8 mouse cellular contexts compared by ENCODE assay signal in genomic region chr9:45827663-45828290, GRCm38 (mm10). TPM values are rescaled to one million over a fixed set of nuclear protein-coding genes. Genes with fewer than 3 reads are reported as not detected.
DNase-seq lines count a peak whose midpoint lies in the region; ATAC-seq lines count a peak whose summit lies in the region.

No protein-coding gene starts in this region.

- ATAC-seq in erythroblast, adult 5-6 weeks (replicated peaks; ENCODE audit: low FRiP score, poor library complexity, severe bottlenecking) = peak; percentile 18
- peak; percentile 34; the same call in 1 of the 2 replicates for ATAC-seq in hindbrain, embryonic 14.5 days (ENCODE audit: low FRiP score)
- peak; percentile 49 for ATAC-seq in stomach, embryonic 16.5 days (ENCODE audit: insufficient read depth, low FRiP score)

- peak overlapping the region; percentile 68 for H3K9ac ChIP-seq in hindbrain, embryonic 14.5 days
- peak overlapping the region; percentile 84 for H3K9ac ChIP-seq in stomach, embryonic 16.5 days (ENCODE audit: low read length)

- peak overlapping the region; percentile 65 for H3K4me2 ChIP-seq in hindbrain, embryonic 14.5 days (replicated peaks)
- H3K4me2 ChIP-seq in stomach, embryonic 16.5 days (ENCODE audit: low read depth, low read length) = peak overlapping the region; percentile 80

- peak; percentile 15 for DNase-seq in left cerebral cortex, postnatal 4 days
- no peak for DNase-seq in left cerebral cortex, postnatal 25 days (ENCODE audit: low spot score in 2 of 2)
- peak; percentile 66 for DNase-seq in adrenal gland, postnatal 14 days
- no peak for DNase-seq in hindbrain, embryonic 14.5 days (ENCODE audit: low spot score)
- peak; percentile 53 for DNase-seq in lung, postnatal 10 days
- DNase-seq in layer of hippocampus, adult 8-10 months (ENCODE audit: low spot score in 2 of 2) = no peak

- no peaks in the 10 kb centered on the region for H3K9me3 ChIP-seq in hindbrain, embryonic 14.5 days (ENCODE audit: control insufficient read depth, low read length)
- H3K9me3 ChIP-seq in stomach, embryonic 16.5 days (replicated peaks; ENCODE audit: control insufficient read depth, low read length) = 0 out of 2 replicates have a peak, but pooled peaks cover 6% of the 10 kb centered on the region

- peak overlapping the region; percentile 16; the same call in 1 of the 2 replicates for H3K27ac ChIP-seq in hindbrain, embryonic 14.5 days
- peak overlapping the region; percentile 86 for H3K27ac ChIP-seq in stomach, embryonic 16.5 days (ENCODE audit: low read length)

- peak overlapping the region; percentile 81 for H3K4me3 ChIP-seq in hindbrain, embryonic 14.5 days (replicated peaks; ENCODE audit: low read length)
- H3K4me3 ChIP-seq in stomach, embryonic 16.5 days (replicated peaks; ENCODE audit: low read length) = peak overlapping the region; percentile 94

- no peaks in the 10 kb centered on the region for H3K27me3 ChIP-seq in hindbrain, embryonic 14.5 days (ENCODE audit: control insufficient read depth, insufficient read depth, low read length)
- no peaks in the 10 kb centered on the region for H3K27me3 ChIP-seq in stomach, embryonic 16.5 days (ENCODE audit: control insufficient read depth, insufficient read depth, low read length)

- 8% methylated on average over 20 of the region's 23 CpGs for WGBS in hindbrain, embryonic 14.5 days
- WGBS in stomach, embryonic 16.5 days = 5% methylated on average over 23 of the region's 23 CpGs

- intact Hi-C loops in left cerebral cortex, postnatal 4 days (cut with DNase I) = loop anchor here (5.0 kb wide), 1 partner anchor 405 kb away; no protein-coding TSS in a partner anchor
- intact Hi-C loops in left cerebral cortex, postnatal 25 days (cut with DNase I) = loop anchor here (10.0 kb wide), 1 partner anchor 413 kb away; no protein-coding TSS in a partner anchor

- H3K36me3 ChIP-seq in hindbrain, embryonic 14.5 days (replicated peaks; ENCODE audit: control insufficient read depth, insufficient read depth) = 0 out of 2 replicates have a peak, but pooled peaks cover 6% of the 10 kb centered on the region
- no peaks in the 10 kb centered on the region for H3K36me3 ChIP-seq in stomach, embryonic 16.5 days (ENCODE audit: control insufficient read depth, insufficient read depth, low read length)

- H3K4me1 ChIP-seq in hindbrain, embryonic 14.5 days (replicated peaks; ENCODE audit: control insufficient read depth, insufficient read depth, low read length) = peaks cover 6% of the 10 kb centered on the region
- peaks cover 6% of the 10 kb centered on the region; the same call in 1 of the 2 replicates for H3K4me1 ChIP-seq in stomach, embryonic 16.5 days (ENCODE audit: control insufficient read depth, insufficient read depth, low read length)

RNA-seq across cellular contexts. Expression of gene Cep164, which starts 0.7 kb away (rescaled TPM):
- total RNA-seq in left cerebral cortex, postnatal 4 days (2021) = 10 to 100 TPM; 21.6 to 24.0 TPM
- total RNA-seq in left cerebral cortex, postnatal 25 days (2021) = 10 to 100 TPM; 10.5 to 10.9 TPM
- 12.4 and 13.1 TPM in 2 replicates for total RNA-seq in adrenal gland, postnatal 14 days (2021)
- 27.3 and 34.7 TPM in 2 replicates for total RNA-seq in erythroblast, adult 5-6 weeks (2015; ENCODE audit: low replicate concordance)
- total RNA-seq in erythroblast, adult 5-6 weeks (2017; ENCODE audit: low replicate concordance) = 52.8 and 68.6 TPM in 2 replicates
- 8.9 and 11.5 TPM in 2 replicates for polyA plus RNA-seq in hindbrain, embryonic 14.5 days (2014; fragmentation: Nextera tagmentation; extraction: Ambion mirVana)
- 19.6 and 21.1 TPM in 2 replicates for polyA plus RNA-seq in stomach, embryonic 16.5 days (2015; fragmentation: Nextera tagmentation; extraction: Ambion mirVana)
- total RNA-seq in layer of hippocampus, adult 8-10 months (2022) = 10 to 100 TPM; 14.6 to 20.3 (median 17.8) TPM

RNA-seq across cellular contexts. Expression of gene Bace1, which starts 10.6 kb away (rescaled TPM):
- total RNA-seq in left cerebral cortex, postnatal 4 days (2021) = 10 to 100 TPM; 76.6 to 79.3 TPM
- total RNA-seq in left cerebral cortex, postnatal 25 days (2021) = 10 to 100 TPM; 94.6 to 96.2 TPM
- 25.2 and 25.6 TPM in 2 replicates for total RNA-seq in adrenal gland, postnatal 14 days (2021)
- total RNA-seq in erythroblast, adult 5-6 weeks (2015; ENCODE audit: low replicate concordance) = 1.0 and 25.7 TPM in 2 replicates
- total RNA-seq in erythroblast, adult 5-6 weeks (2017; ENCODE audit: low replicate concordance) = 2.5 and 14.2 TPM in 2 replicates
- polyA plus RNA-seq in hindbrain, embryonic 14.5 days (2014; fragmentation: Nextera tagmentation; extraction: Ambion mirVana) = 46.0 and 50.3 TPM in 2 replicates
- polyA plus RNA-seq in stomach, embryonic 16.5 days (2015; fragmentation: Nextera tagmentation; extraction: Ambion mirVana) = 23.2 and 24.1 TPM in 2 replicates
- total RNA-seq in layer of hippocampus, adult 8-10 months (2022) = 10 to 100 TPM; 72.1 to 88.1 (median 77.0) TPM

Comparison
In these comparisons a context has a peak if more than half of its experiments do, and no peak if none do; other contexts are left out.
1. DNase-seq: peak in left cerebral cortex, postnatal 4 days (single experiment), adrenal gland, postnatal 14 days (single experiment) and lung, postnatal 10 days (single experiment); none in left cerebral cortex, postnatal 25 days (0 of 2), hindbrain, embryonic 14.5 days (single experiment) and layer of hippocampus, adult 8-10 months (0 of 2).
2. Peak in every context shown above with its lines, with median percentiles within 50 percentile points of each other: ATAC-seq.